Mouse (Mus musculus): ENCODE results near the gene Hspa1a.

DNA sequence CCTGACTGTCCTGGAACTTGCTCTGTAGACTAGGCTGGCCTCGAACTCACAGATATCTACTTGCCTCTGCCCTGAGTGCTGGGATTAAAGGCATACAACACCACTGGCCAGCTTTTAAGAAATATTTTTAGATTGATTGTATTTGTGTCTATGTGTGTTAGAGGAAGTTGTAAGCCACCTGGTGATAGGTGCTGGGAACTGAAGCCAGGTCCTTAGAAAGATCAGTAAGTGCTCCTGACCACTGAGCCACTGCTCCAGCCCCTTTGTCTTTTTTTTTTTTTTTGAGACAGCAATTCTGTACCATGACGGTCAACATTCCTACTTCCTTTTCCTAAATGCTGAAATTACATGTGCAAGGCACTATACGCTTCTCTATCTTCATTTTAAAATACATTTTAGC, 18.7 kb downstream of the Hspa1a start:
- TF ChIP-seq GATA1 (IDR thresholded peaks at IDR 0.05; ENCODE audit: low read length) (no peak), TAL1 (IDR thresholded peaks at IDR 0.05; ENCODE audit: low read length) (no peak)
